Mouse (Mus musculus) hindbrain, embryonic 11.5 days (tissue): ENCODE data around the gene Pcbd2. TPM values are rescaled to one million over a fixed set of nuclear protein-coding genes. Genes with fewer than 3 reads are reported as not detected.

Source experiments
- ATAC-seq: fragments of 200-750 bp; cut with Nextera tagmentation; 2 replicates; pipeline ENCODE4 v1.8.0; 2017; ENCODE audit warnings: mild to moderate bottlenecking, moderate TSS enrichment, moderate library complexity; ENCODE audit not compliant: low FRiP score
- DNase-seq: peaks from one replicate; pipeline ENCODE4 v3.0.0-alpha.2; 2015; ENCODE audit warnings: low spot score
- H3K27ac ChIP-seq: fragments of 300-500 bp; sonication (generic); 2 replicates; pipeline ENCODE4 v1.5.1; 2014; ENCODE audit warnings: mild to moderate bottlenecking, low read depth, low read length
- H3K27me3 ChIP-seq: fragments of 300-500 bp; sonication (generic); 2 replicates; pipeline ENCODE4 v1.6.1; 2014; ENCODE audit warnings: mild to moderate bottlenecking, low read length, moderate library complexity, mixed read lengths; ENCODE audit not compliant: control insufficient read depth, insufficient read depth
- H3K36me3 ChIP-seq: fragments of 300-500 bp; sonication (generic); 2 replicates; pipeline ENCODE4 v1.6.1; 2014; ENCODE audit warnings: mild to moderate bottlenecking, low read length, moderate library complexity, mixed read lengths; ENCODE audit not compliant: control insufficient read depth, insufficient read depth
- H3K4me1 ChIP-seq: fragments of 300-500 bp; sonication (generic); replicated peaks from 2 replicates; pipeline ENCODE4 v1.6.1; 2014; ENCODE audit warnings: low read length, mixed read lengths; ENCODE audit not compliant: control insufficient read depth, insufficient read depth
- H3K4me2 ChIP-seq: fragments of 300-500 bp; sonication (generic); replicated peaks from 2 replicates; pipeline ENCODE4 v1.6.1; 2014; ENCODE audit warnings: mild to moderate bottlenecking, low read depth, low read length
- H3K4me3 ChIP-seq: fragments of 300-500 bp; sonication (generic); 2 replicates; pipeline ENCODE4 v1.5.1; 2014; ENCODE audit warnings: low read depth, low read length
- H3K9ac ChIP-seq: fragments of 300-500 bp; sonication (generic); 2 replicates; pipeline ENCODE4 v1.6.1; 2014; ENCODE audit warnings: low read depth, low read length
- H3K9me3 ChIP-seq: fragments of 300-500 bp; sonication (generic); 2 replicates; pipeline ENCODE4 v1.6.1; 2016; ENCODE audit warnings: low read length; ENCODE audit not compliant: control insufficient read depth
- WGBS: fragments of 180-500 bp; shearing (Covaris S2); extraction: QIAGEN DNeasy Blood & Tissue Kit; methylation state at CpG from one replicate; pipeline ENCODE4 v1.1.7; 2014; 5-methylcytosine and 5-hydroxymethylcytosine counted together
- polyA plus RNA-seq: library from polyadenylated mRNA; unstranded; fragments of >200 nt; fragmentation: Nextera tagmentation; extraction: Ambion mirVana; gene quantifications from 2 replicates; pipeline ENCODE4 v1.2.1, GENCODE M21; 2014

Gene Pcbd2
- polyA plus RNA-seq, 1 experiment from 2014 or later, result 29.9 TPM

DNA sequence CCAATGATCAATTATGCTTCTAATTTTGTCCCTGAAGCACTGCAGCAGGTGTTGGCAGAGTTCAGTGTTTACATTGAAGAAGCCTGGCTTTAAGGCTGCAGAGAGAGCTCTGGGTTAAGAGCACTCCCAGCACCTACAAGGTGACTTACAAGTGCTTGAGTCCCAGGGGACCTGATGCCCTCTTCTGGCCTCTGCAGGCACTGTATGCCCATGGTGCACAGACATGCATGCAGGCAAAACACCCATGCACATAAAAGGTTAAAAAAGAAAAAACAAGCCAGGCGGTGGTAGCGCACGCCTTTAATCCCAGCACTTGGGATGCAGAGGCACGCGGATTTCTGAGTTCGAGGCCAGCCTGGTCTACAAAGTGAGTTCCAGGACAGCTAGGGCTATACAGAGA, 30.5 kb downstream of the Pcbd2 start:
- WGBS, result 88% methylated on average over 6 of the region's 6 CpGs
- no peaks in the 10 kb centered on the region for H3K9me3 ChIP-seq
- no peak for ATAC-seq
- H3K9ac ChIP-seq, result no peak overlapping the region
- no peaks in the 10 kb centered on the region for H3K36me3 ChIP-seq
- H3K27me3 ChIP-seq, result no peaks in the 10 kb centered on the region
- no peak overlapping the region for H3K4me3 ChIP-seq
- no peak overlapping the region for H3K27ac ChIP-seq
- no peaks in the 10 kb centered on the region for H3K4me1 ChIP-seq
- no peak overlapping the region for H3K4me2 ChIP-seq
- DNase-seq, result no peak

GRCm38 (mm10) chr13:55760576-55760975, 33.4 kb downstream of the Pcbd2 start:
- H3K9me3 ChIP-seq, result no peaks in the 10 kb centered on the region
- no peak for DNase-seq

DNA sequence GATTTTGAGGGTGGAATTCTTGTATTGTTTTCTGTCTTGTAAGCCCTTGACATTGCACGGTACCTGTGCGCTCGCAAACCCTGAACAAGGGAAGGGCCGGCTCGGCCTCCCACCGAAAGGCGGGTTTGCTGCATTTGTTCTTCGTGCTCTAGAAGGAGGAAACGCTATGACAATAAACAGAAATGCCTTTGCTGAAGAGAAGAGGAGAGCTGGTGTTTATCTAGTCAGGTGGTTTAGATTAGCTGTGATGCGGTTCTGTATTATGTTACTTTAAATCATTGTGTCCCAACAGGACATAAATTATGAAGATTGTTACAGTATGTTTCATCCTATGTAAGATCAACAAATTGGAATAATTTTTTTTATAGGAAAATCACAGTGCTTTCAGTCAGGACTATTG, 34.3 kb downstream of the Pcbd2 start:
- H3K9ac ChIP-seq, result no peak overlapping the region
- DNase-seq, result no peak
- H3K9me3 ChIP-seq, result no peaks in the 10 kb centered on the region
- no peaks in the 10 kb centered on the region for H3K36me3 ChIP-seq
- no peak for ATAC-seq
- no peak overlapping the region for H3K4me2 ChIP-seq
- no peak overlapping the region for H3K27ac ChIP-seq
- H3K27me3 ChIP-seq, result no peaks in the 10 kb centered on the region
- no peaks in the 10 kb centered on the region for H3K4me1 ChIP-seq
- no peak overlapping the region for H3K4me3 ChIP-seq
- WGBS, result 83% methylated on average over 10 of the region's 10 CpGs

More at GRCm38 (mm10) chr13:55760576-55760975, 33.4 kb downstream of the Pcbd2 start:
- no peaks in the 10 kb centered on the region for H3K27me3 ChIP-seq
- no peak overlapping the region for H3K4me2 ChIP-seq
- 60% methylated on average over 10 of the region's 10 CpGs for WGBS
- H3K4me3 ChIP-seq, result no peak overlapping the region
- ATAC-seq, result no peak
- no peak overlapping the region for H3K9ac ChIP-seq
- no peaks in the 10 kb centered on the region for H3K4me1 ChIP-seq
- no peaks in the 10 kb centered on the region for H3K36me3 ChIP-seq
- H3K27ac ChIP-seq, result no peak overlapping the region

- Histone ChIP-seq H3K4me2 (no peak overlapping the region), H3K4me3 (no peak overlapping the region), H3K27ac (no peak overlapping the region), H3K27me3 (no peaks in the 10 kb centered on the region), H3K36me3 (no peaks in the 10 kb centered on the region), H3K9ac (no peak overlapping the region), H3K4me1 (no peaks in the 10 kb centered on the region), H3K9me3 (no peaks in the 10 kb centered on the region)
- 87% methylated on average over 7 of the region's 7 CpGs for WGBS
- ATAC-seq, result no peak
- no peak for DNase-seq
Observed at GRCm38 (mm10) chr13:55774352-55774751, 47.2 kb downstream of the Pcbd2 start.

GRCm38 (mm10) chr13:55775056-55775455, 47.9 kb downstream of the Pcbd2 start:
- Histone ChIP-seq H3K4me3 (no peak overlapping the region), H3K27ac (no peak overlapping the region), H3K27me3 (no peaks in the 10 kb centered on the region), H3K4me1 (no peaks in the 10 kb centered on the region), H3K36me3 (no peaks in the 10 kb centered on the region), H3K9me3 (no peaks in the 10 kb centered on the region), H3K9ac (no peak overlapping the region), H3K4me2 (no peak overlapping the region)
- DNase-seq (no peak), ATAC-seq (no peak)
- WGBS, result 61% methylated on average over 11 of the region's 11 CpGs

- ATAC-seq (no peak), DNase-seq (no peak)
- no peak within 1 kb of the TSS for H3K4me2 ChIP-seq
- H3K4me1 ChIP-seq, result no peaks in the 10 kb centered on the region
- H3K27ac ChIP-seq, result no peak within 1 kb of the TSS
- H3K27me3 ChIP-seq, result no peaks in the 10 kb centered on the region
- no peak within 1 kb of the TSS for H3K4me3 ChIP-seq
- H3K9me3 ChIP-seq, result no peaks in the 10 kb centered on the region
- no peaks in the 10 kb centered on the region for H3K36me3 ChIP-seq
- H3K9ac ChIP-seq, result no peak within 1 kb of the TSS
- 94% methylated on average over 3 of the region's 3 CpGs for WGBS
Observed at GRCm38 (mm10) chr13:55784268-55784667, 57.1 kb downstream of the Pcbd2 start, which contains the start of gene Catsper3. Gene Catsper3 (plus strand): TSS chr13:55784568.

DNA sequence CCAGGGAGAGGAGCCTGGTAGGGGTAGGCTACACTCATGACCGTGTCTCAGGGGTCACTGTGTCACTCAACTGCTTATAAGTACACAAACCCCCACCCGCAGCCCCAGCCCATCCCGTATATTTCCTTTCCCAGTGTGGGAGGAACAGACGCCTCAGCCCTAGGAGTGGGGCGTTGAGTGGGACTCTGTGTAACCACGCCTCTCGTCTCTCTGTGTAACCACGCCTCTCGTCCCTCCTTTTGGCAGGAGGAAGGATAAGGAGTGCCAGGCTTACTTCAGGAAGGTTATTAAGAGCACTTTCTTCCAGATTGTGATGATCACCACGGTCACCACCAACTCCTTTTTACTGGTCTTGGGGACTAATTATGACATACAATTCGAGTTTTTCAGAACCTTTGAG, 59.0 kb downstream of the Pcbd2 start:
- no peaks in the 10 kb centered on the region for H3K27me3 ChIP-seq

GRCm38 (mm10) chr13:55801246-55801645, 74.1 kb downstream of the Pcbd2 start:
- Histone ChIP-seq H3K9me3 (no peaks in the 10 kb centered on the region), H3K9ac (no peak overlapping the region), H3K4me1 (no peaks in the 10 kb centered on the region), H3K27ac (no peak overlapping the region), H3K4me2 (no peak overlapping the region), H3K36me3 (no peaks in the 10 kb centered on the region), H3K27me3 (no peaks in the 10 kb centered on the region), H3K4me3 (no peak overlapping the region)
- no peak for DNase-seq
- 72% methylated on average over 2 of the region's 2 CpGs for WGBS
- no peak for ATAC-seq

More for the DNA sequence above, 59.0 kb downstream of the Pcbd2 start:
- WGBS, result 87% methylated on average over 11 of the region's 11 CpGs
- Histone ChIP-seq H3K9me3 (no peaks in the 10 kb centered on the region), H3K9ac (no peak overlapping the region), H3K4me1 (no peaks in the 10 kb centered on the region), H3K4me2 (no peak overlapping the region), H3K27ac (no peak overlapping the region), H3K36me3 (no peaks in the 10 kb centered on the region), H3K4me3 (no peak overlapping the region)
- no peak for ATAC-seq
- DNase-seq, result no peak

DNA sequence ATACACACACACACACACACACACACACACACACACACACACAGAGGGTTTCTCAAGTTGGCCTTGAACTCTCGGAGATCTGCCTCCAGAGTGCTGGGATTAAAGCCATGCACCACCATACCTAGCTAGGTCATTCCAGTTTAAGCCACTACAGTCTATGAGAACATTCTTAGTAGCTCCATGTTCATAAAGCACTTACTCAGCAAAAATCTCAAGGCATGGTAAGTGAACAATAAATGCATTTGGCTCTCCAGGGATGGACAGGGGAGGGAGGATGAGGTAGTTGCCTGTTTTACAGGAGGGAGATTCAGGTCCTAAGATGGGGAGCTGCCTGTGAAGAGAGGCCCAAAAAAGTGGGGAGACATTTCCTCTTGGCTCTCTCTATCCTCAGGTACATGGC, 76.8 kb downstream of the Pcbd2 start:
- no peaks in the 10 kb centered on the region for H3K36me3 ChIP-seq
- 80% methylated on average over 1 of the region's 1 CpGs for WGBS
- H3K4me3 ChIP-seq, result no peak overlapping the region
- H3K27ac ChIP-seq, result no peak overlapping the region
- no peaks in the 10 kb centered on the region for H3K27me3 ChIP-seq
- no peaks in the 10 kb centered on the region for H3K4me1 ChIP-seq
- H3K9me3 ChIP-seq, result no peaks in the 10 kb centered on the region
- DNase-seq, result no peak
- ATAC-seq, result no peak
- no peak overlapping the region for H3K9ac ChIP-seq
- no peak overlapping the region for H3K4me2 ChIP-seq
